Mouse (Mus musculus): Measurements from ENCODE around the gene Esd.

The Esd gene

DNA sequence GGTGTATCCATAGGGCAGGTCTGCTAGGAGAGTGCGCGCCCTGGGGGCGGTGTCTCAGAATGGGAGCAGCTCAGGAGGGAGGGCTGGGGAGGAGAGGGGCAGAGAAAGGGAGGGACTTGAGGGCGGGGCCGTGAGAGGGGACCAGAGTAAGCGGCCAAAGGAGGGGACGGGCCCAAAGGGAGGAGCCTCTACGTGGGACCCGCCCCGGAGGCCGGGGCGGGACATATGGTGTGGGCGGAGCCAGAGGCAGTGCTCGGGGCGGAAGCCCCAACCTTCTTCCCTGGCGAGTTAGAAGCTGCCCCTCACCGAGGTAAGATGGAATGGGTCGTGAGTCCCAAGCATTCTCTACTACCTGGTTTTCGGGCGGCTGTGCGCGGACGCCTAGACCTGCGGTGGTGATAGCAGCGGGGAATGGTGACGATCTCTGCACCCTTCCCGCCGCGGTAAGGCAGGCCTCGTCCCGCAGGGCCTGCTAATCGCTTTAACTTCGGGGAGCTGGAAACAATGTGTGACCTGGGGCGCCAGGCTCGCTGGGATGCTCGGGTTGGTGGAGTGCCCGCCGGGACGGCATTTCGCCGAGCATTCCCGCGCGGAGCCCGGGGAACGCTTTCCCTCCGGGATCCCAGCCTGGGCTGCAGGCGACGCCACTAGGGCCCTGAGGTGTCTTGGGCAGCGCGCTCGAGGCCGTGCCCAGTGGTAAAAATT is at the start of gene Esd:
Esd (plus strand) TSS at position 219 of the 705 bp plus-strand sequence.
- CTCF ChIA-PET, result interaction anchor here (0.6 to 1.4 kb wide), 8 partner anchors 32 to 1429 kb away, joined by 3 to 7 read pairs (median 4); partner anchors contain the start of genes Rubcnl (in 1 of the 4) and Sucla2 (in 1 of the 4)
- POLR2A ChIA-PET, result interaction anchor here in 3 of 4 experiments (0.6 to 1.8 kb wide), 27 partner anchors 8 to 1916 kb away, joined by 3 to 12 read pairs (median 4); partner anchors contain the start of genes Lrch1 (in 1 of the 3), Rubcnl (in 1 of the 3) and Zc3h13 (in 1 of the 3)

DNA sequence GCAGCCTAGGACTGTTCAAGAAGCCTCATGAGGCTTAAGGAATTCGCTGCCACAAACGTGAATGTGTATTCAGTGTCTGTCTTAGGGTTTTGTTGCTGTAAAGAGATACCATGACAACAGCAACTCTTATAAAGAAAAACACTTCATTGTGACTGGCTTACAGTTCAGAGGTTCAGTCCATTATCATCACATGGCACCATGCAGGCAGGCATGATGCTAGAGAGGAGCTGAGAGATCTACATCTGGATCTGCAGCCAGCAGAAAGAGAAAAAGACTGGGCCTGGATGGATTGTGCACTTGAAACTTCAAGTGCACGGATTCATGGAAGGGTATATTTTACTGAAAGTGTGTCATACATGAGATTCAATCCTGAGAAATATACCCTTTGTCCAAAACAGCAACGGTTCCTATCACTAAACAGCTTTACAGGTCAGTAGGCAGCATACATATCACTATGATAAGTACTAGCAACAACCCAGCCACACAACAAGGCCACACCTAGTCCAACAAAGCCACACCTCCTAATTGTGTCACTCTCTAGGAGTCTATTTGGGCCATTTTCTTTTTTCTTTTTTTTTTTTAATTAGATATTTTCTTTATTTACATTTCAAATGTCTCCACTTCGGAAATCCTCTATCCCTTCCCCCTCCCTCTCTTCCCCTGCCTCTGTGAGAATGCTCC is 47.7 kb upstream of the Esd start:
- ChIA-PET CTCF (no interaction called here), POLR2A (no interaction called here)

DNA sequence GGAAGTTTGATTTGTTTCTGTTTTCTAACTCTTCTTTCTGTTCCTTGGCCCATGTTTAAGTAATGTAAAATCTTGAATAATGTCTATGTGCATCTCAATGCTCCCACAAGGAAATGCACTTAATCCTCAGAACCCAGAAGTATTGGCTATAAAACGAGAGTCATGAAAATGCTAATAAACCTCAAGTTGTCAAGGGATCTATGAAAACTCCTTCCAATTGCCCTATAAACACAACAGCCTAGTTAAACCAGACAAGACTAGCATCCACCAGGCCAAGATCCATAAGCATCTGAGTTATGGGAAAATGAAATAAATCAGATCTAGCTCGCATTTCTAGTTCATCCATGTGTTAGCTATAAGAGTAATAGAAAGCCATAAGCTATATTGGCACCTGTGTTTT is 40.1 kb upstream of the Esd start:
- CTCF ChIA-PET, result no interaction called here

DNA sequence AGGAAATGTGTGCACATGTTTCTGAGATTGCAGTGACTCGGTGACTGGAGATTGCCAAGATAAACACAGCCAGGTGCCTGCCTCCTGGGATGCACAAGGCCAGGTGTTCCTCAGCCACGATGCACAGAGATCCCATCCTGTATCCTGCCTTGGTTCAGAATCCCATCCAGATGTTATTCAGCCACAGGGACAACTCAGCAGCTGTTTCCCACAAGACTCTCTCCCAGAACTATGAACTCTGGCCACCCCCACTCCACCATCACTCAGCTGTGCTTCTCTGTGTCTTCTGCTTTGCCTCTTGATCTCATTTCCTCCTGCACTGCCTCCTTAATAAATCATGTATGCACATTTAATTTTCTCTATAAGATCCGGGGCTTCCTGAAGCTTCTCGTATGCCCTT is 35.3 kb upstream of the Esd start:
- CTCF ChIA-PET, result interaction anchor here in 1 of 4 experiments (0.6 kb wide), 1 partner anchor 22 kb away, joined by 9 read pairs; no protein-coding TSS in a partner anchor

More for the DNA sequence above, 40.1 kb upstream of the Esd start:
- POLR2A ChIA-PET, result no interaction called here

DNA sequence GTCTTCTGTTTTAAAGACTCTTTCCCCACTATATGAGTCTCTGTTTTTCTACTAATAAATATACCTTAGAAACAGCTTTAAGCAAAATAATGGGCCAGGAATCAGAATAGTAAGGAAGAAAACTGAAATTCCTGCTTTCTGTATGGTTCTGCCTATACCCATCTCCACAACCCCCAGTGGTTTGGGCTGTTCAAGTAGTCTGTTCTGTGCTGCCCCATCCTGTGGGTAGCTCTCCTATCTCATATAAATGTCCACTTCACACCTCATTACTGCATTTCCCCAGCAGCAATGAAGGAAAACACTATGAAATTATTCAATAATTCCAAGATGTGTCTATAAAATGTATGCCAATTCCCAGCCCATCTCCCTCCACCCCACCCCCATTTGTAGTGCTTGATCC is 34.7 kb upstream of the Esd start:
- POLR2A ChIA-PET, result interaction anchor here in 1 of 4 experiments (1.0 kb wide), 1 partner anchor 203 kb away, joined by 3 read pairs; no protein-coding TSS in a partner anchor
- CTCF ChIA-PET, result no interaction called here

More for the DNA sequence above, 35.3 kb upstream of the Esd start:
- POLR2A ChIA-PET, result interaction anchor here in 1 of 4 experiments (1.0 kb wide), 1 partner anchor 203 kb away, joined by 3 read pairs; no protein-coding TSS in a partner anchor

DNA sequence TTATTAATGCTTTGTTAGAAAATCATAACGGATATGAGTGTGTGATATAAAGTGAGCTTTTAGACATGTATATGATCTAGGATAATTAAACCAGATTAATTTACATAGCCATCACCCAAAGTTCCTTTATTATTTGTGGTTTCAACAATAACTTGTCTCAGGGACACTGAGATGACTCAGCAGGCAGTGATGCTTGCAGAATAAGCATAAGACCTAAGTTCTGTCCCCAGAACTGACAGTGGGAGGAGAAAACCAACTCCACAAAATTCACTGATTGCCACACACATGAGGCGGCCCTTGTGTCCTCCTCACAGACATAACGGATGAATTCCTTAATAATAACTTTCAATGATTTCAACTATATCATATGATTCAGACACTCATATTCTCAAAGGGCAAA is 32.9 kb upstream of the Esd start:
- CTCF ChIA-PET, result no interaction called here
- POLR2A ChIA-PET, result interaction anchor here in 1 of 4 experiments (0.7 kb wide), 1 partner anchor 234 kb away, joined by 3 read pairs; no protein-coding TSS in a partner anchor

DNA sequence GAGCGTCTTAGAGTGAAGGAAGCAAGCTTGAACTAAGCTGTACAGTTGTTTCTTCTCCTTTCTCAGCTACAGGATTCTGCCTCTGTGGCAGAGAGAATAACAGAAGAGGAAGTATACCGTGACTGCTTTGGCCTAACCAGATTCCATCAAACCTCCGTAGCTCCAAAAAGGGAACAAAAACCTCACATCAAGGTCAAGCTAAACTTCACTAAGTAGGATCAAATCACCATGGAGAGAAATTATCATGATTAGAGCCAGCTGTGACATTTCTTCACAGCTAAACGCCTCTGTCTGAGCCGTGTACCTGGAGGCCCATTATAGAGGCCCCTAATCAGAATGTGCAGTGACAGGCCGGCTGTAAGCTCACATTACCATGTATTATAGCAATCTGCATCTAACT is 28.2 kb upstream of the Esd start:
- ChIA-PET POLR2A (no interaction called here), CTCF (no interaction called here)

DNA sequence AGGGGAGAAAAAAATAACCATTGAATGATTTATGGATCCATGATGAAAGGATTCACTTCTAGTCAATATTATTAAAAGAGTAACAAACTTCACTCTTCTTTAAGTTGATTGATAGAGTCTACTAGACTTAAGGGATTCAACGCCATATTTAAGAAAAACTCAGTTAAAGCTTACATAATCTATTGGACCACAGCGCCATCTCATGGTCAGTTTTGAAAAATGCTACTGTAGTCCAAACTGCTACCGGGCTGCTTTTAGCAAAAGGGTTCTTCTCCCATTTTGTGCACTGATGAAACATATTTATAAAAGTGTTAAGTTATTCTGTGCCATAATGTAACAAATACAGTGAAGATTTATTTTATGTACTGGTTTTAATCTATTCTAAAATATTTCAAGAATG is 23.0 kb upstream of the Esd start:
- POLR2A ChIA-PET, result no interaction called here
- CTCF ChIA-PET, result interaction anchor here in 3 of 4 experiments (0.6 to 1.1 kb wide), 4 partner anchors 307 to 1234 kb away, joined by 3 to 6 read pairs (median 3); partner anchors contain the start of gene Rubcnl (in 1 of the 3)

DNA sequence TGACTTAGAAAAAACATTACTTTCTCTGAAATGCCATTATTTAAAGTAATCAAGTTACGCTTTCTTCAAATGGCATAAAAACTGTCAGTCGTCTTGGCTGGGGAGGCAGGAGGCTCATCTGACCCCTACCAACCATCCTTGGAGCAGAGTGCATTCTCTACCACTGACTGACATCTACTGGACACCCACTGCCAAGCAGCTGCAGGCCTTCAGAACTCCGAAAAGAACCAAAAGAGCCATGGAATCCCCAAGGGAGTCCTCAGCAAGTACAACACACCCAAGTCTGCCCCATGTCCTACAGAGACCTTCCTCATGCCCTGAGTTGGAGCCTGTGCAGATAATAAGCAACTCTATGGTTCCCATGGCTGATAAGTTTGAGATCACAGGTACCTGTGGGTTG is 8.6 kb upstream of the Esd start:
- ChIA-PET CTCF (no interaction called here), POLR2A (no interaction called here)

DNA sequence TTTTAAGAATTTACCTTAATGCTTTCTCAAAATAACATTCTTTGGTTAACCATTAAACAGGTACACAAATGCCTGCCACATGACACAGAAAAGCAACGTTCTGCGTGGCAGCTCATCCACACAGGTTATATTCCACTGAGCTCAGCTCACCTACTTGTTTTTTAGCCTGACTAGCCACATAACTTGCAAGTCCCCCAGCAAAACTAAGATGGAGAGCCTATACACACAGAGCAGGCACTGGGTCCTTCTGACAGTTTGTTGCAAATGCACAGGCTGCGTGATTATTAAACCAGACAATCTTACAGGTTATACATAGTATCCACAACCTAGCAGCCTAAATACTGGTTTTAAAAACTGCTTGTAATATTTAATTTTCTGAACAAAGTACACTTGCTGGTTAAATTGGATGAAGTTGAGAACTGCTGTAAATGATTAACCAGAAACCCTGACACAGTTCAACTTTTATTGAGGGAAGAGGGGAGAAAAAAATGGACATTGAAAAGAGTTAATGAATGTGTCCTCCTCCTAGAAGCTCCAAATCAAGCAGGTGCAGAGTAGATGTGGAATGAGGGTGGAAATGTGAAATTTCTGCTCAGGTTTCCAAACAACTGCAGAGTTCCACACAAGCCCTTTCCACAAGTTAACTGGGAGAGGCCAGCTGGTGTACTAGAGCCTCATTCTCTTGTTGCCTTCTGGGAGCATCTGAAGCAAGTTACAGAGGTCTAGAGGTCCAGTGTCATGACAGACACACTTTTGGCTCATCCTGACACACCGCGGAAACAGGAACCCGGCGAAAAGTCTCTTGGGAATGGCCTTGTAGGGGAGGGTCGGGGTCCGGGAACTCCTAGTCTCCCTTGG is 647 bp upstream of the Esd start:
- CTCF ChIA-PET, result interaction anchor here (0.5 to 1.4 kb wide), 9 partner anchors 32 to 1428 kb away, joined by 3 to 13 read pairs (median 5); partner anchors contain the start of genes Rubcnl (in 1 of the 4) and Sucla2 (in 1 of the 4)
- POLR2A ChIA-PET, result interaction anchor here in 3 of 4 experiments (0.6 to 1.8 kb wide), 22 partner anchors 9 to 1915 kb away, joined by 3 to 12 read pairs (median 4); partner anchors contain the start of genes Lrch1 (in 1 of the 3) and Rubcnl (in 1 of the 3)

DNA sequence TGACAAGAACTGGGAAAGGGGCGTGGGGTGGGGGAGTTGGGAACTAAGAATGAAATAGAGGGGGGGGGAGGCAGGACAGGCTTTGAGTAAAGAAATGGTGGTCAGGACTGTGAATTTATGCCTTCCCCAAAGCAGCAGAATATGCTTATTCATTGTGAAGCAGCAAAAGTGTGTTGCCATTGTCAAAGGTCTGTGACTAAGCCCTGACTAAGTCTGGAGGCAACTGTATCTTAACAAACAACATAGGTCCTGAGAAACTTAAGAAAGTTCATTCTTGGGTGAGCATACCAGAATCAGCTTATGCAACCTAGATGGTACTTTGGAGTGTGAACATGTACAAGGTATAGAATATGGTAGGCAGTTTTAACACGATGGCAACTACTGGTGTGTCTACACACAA is 1.3 kb downstream of the Esd start:
- CTCF ChIA-PET, result no interaction called here
- POLR2A ChIA-PET, result interaction anchor here in 1 of 4 experiments (0.8 to 2.4 kb wide), 5 partner anchors 10 to 282 kb away, joined by 4 to 12 read pairs (median 5); partner anchors contain the start of gene Rubcnl

DNA sequence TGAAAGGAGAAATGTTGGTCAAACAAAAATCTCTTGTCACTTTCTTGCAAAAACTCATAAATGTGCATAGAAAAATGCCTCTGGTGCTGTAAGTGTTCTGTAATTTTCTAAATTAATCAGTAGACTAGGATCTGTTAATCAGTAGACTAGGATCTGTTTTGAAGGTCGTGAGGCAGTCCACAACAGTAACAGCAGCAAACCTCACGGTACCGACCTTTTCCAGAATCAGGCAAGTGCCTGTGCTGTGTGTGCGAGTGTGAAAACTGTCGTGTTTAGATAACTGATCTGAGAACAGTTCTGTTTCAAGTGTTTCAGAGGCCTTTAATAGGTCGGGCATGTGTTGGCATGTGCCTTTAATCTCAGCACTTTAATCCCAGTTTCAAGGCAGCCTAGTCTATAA is 3.4 kb downstream of the Esd start:
- ChIA-PET POLR2A (interaction anchor here in 1 of 4 experiments (0.6 to 2.4 kb wide), 5 partner anchors 8 to 1770 kb away, joined by 3 to 12 read pairs (median 8); partner anchors contain the start of gene Rubcnl), CTCF (no interaction called here)

DNA sequence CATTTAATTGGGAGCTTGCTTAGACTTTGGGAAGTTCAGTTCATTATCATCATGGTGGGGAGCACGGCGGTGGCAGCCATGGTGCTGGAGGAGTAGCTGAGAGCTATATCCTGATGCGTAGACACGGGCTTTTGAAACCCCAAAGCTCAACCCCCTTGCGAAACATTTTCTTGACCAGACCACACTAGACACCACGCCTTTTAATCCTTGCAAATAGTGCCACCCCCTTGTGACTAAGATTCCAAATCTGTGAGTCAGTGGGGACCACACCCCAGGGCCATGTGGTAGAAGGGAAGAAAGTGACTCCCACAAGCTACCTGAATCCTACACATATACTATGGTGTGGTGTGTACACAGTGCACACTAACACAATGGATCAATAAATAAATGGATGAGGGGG is 4.8 kb downstream of the Esd start:
- ChIA-PET POLR2A (interaction anchor here in 2 of 4 experiments (0.6 to 1.9 kb wide), 4 partner anchors 15 to 210 kb away, joined by 3 to 8 read pairs (median 4); partner anchors contain the start of gene Lrch1 (in 1 of the 2)), CTCF (interaction anchor here in 1 of 4 experiments (1.0 kb wide), 1 partner anchor 13 kb away, joined by 4 read pairs; no protein-coding TSS in a partner anchor)

DNA sequence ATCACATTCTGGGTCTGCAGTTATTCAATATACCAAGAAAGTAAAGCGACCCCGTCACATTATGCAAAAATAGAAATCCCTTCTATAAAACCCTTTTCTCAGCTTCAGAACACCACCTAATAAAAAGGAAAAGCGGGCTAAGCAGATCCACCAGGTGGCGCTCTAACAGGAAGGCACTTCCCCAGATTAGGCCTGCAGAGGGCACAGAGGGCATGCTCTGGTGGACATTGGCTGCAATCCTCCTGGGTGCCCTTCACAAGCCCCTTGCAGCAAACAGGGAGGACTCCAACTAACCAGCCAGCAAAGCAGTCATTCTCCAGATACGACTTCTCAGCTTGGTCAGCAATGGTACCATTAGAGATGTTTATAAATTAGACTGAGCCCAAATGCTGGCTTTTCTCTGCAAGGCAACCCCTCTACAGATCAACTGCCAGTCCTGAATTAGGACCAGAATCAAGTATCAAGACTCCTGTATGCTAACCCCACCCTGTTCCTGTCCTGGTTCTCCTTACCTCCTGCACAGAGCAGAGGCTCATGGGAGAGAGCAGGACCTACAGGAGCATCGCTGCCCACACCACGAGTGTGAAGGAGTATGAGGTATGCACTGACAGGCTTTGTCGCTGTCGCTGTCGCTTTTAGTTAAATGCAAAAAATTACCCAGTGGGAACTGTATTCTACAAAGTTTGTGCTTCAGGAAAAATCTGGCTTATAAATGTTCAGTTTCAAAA is 32.3 kb downstream of the Esd start:
- CTCF ChIA-PET, result interaction anchor here (0.5 to 1.7 kb wide), 16 partner anchors 8 to 252 kb away, joined by 3 to 7 read pairs (median 4); partner anchors contain the start of genes Esd (in 2 of the 4) and Rubcnl (in 2 of the 4)
- POLR2A ChIA-PET, result interaction anchor here in 3 of 4 experiments (0.6 to 1.0 kb wide), 5 partner anchors 30 to 741 kb away, joined by 3 to 5 read pairs (median 4); no protein-coding TSS in a partner anchor

DNA sequence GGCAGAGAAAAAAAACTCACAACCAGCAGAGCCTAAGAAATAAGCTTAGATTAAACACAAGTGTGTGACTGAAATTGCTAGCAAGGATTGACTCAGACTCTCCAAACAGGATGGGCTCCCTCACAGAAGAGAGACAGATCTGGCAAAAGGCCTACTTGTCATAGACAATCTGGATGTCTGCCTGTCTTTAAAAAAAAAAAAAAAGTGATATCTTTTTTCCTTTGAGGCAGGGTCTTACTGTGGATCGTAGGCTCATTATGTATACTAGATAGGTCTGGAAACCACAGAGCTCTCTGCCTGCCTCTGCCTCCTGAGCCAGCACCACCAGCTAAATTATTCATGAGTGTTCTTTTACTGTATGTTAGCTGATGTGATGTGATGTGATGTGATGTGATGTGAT is 35.8 kb downstream of the Esd start:
- ChIA-PET POLR2A (interaction anchor here in 2 of 4 experiments (0.7 kb wide), 2 partner anchors 27 to 161 kb away, joined by 3 to 5 read pairs; no protein-coding TSS in a partner anchor), CTCF (interaction anchor here in 2 of 4 experiments (0.6 to 1.4 kb wide), 3 partner anchors 128 to 248 kb away, joined by 3 to 4 read pairs (median 4); partner anchors contain the start of genes Htr2a (in 1 of the 2) and Rubcnl (in 1 of the 2))

DNA sequence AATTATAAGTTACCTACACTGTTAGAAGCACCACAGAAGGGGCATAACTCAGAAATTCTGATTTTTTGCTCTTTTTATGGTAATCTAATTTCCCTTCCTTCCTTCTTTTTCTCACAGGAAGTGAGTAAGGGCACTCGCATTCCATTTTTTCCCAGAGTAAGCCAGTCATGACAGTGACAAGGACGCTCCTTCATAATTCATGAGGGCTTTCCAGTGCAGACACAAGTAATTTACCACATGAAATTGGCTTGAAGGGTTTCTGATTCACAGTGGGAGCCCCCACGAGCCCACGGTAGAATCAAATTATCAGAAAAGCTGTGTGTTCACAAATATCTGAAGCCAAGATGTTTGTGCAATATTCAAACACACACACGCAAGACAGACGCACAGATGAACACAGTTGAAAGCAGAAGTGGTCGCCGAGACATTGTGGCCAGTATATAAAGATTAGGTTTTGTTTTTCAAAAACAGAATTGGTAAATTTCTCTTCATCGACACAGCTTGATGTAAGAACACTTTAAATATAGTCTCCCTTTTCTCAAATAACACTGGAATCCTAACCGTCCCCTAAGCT is 42.0 kb downstream of the Esd start:
- ChIA-PET POLR2A (no interaction called here), CTCF (interaction anchor here in 1 of 4 experiments (0.6 to 1.7 kb wide), 2 partner anchors 10 to 524 kb away, joined by 3 read pairs; no protein-coding TSS in a partner anchor)

Data from embryonic stem cell, embryonic (primary cell).